Mouse (Mus musculus) testis, postnatal 14 days (tissue): Measurements from ENCODE around the gene Aamp.

Experiments used
- DNase-seq: peaks from one replicate; pipeline ENCODE4 v3.0.0; 2021; ENCODE audit warnings: low spot score

The Aamp gene

DNA sequence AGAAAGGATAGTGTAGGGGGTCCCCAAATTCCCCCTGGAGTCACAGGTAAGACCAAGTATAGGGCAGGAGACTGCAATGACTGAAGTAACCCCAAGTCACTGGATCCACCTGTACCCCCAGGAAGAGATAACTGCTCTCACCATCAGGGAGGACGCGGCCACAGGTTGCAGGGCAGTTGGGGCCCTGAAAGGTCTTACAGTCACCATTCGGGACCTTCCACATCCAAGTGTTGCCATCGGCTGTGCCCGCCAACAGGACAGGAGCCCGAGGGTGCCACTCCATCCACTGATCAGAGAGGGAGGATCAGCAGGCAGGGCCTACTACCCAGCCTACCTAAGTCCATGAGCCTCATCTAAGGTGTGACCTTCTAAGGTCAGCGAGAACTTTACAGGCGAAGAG, 2.7 kb downstream of the Aamp start:
- DNase-seq = no peak

- DNase-seq = no peak
Measured at GRCm38 (mm10) chr1:74281372-74281771, 3.2 kb downstream of the Aamp start.

- no peak for DNase-seq
Measured at GRCm38 (mm10) chr1:74280591-74281325, 3.8 kb downstream of the Aamp start.

DNA sequence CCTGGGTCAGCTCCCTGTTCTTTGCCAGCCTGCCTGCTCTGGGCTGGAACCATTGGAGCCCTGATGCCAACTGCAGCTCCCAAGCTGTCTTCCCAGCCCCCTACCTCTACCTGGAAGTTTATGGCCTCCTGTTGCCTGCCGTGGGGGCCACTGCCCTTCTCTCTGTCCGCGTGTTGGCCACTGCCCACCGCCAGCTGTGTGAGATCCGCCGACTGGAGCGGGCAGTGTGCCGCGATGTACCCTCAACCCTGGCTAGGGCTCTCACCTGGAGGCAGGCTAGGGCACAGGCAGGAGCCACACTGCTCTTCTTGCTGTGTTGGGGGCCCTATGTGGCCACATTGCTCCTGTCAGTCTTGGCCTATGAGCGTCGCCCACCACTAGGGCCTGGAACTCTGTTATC, 5.5 kb downstream of the Aamp start:
- DNase-seq = no peak

- DNase-seq = no peak
Measured at GRCm38 (mm10) chr1:74278538-74278937, 6.0 kb downstream of the Aamp start, which contains the start of gene Gpbar1. Gene Gpbar1 (plus strand): TSS chr1:74278550.

DNA sequence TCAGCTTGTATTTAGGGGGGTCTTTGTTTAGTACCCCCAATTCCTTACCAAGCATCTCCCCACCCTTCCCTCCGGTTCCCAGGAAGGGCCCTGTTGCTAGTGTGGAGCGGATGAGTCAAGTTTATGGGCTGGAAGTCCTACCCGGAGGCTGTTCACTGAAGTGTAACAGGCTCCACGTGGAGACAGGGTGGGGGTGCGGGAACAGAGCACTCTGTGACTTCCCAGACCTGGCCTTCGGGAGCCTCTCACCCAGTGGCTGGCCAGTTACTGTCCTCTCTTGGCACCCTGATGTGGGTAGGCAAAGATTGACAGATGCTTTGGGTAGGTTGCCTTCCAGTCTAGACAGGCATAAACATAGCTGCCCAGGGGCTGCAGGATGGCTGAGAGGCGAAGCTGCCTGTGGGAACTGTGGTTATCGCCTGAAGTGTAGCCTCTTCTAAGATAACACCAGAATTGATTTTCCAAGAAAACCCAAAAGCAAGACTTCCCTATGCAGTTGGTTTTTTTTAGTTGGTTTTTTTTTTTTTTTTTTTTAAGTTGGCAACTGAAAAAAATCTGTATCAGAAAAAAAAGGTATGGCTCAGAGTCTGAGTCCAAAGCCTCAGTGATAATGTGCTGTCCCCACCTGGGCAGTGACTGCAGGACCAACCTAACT, 6.5 kb downstream of the Aamp start:
- no peak for DNase-seq

DNA sequence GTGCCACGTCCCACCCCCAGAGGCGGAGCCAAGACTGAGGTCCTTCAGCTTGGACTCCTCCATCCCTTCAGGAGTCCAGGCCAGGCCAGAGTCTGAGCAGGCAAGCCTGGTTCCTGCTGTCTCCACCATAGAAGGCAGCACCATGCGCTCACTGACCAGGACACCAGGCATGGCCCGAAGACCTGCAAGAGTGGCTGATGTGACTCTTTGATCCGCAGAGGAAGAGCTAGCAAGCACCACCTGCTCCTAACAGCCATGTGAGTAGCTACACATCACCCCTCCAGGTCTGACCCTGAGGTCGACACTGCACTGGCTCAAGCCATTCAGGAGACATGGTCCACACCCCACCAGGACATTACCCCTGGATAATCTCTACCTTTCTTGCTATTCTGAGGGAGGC, 7.5 kb downstream of the Aamp start:
- no peak for DNase-seq

DNA sequence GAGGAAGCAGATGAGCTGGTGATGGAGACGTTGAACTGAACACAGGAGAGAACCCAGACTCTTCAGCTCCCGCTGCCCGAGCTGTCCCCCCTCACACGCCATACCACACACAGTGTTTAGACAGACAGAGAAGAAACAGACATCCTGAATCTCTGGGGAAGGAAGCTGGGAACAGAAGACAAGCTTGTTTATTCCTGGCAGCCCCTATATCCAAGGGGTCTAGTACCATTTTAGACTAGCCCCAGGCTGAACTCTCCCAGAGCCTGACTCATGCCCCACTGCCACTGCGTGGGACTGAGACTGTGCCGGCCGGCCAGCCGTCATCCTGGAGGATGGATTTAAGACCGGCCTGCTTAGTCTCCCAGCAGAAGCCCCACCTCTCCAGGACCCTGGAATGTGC, 9.5 kb downstream of the Aamp start:
- no peak for DNase-seq

GRCm38 (mm10) chr1:74271659-74272058, 12.9 kb downstream of the Aamp start:
- DNase-seq = no peak

DNA sequence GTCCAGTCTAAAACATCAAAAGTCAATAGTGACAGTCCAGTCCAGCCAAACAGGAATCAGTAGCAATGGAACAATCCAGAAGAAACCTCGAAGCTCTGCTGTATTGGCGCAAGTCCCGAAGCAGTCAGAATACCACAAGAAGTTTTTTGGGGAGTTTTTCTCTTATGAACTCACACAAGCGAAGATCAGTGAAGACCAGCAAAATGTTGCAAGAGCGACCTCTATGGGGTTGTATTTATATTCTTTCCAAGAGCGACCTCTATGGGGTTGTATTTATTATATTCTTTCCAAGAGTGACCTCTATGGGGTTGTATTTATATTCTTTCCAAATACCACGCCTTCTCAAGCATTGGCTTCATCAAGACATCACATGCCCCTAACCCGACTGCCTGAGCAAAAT, 15.8 kb downstream of the Aamp start:
- no peak for DNase-seq

GRCm38 (mm10) chr1:74262510-74262909, 22.0 kb downstream of the Aamp start:
- DNase-seq = no peak

GRCm38 (mm10) chr1:74256782-74257181, 27.8 kb downstream of the Aamp start:
- no peak for DNase-seq

DNA sequence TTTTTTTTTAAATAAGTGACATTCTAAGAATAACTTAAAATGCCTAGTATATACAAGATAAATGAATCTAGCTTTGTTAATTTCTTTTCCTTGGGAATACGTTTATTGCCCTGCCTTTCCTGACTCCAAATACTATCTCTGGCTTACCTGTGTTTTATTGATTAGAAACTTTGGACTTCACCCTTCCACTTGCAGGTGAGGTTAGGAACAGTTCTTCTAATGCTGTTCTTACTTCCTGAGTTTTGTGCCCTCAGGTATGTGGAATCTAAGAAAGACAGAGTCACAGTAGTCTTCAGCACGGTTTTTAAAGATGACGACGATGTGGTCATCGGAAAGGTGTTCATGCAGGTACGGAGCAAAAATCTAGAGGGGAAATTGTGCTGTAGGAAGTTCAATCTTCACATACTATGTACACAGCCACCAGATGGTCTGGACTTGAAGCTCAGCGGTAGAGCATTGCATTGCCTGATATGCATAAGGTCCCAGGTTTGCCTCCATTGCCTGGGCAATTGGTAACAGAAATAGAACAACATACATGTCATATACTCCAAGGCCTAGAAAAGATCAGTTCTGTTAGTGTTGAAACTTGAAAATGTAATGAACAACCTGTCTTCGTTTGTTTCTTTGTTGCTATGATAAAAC, 28.7 kb downstream of the Aamp start:
- DNase-seq = no peak

GRCm38 (mm10) chr1:74250096-74250495, 34.4 kb downstream of the Aamp start:
- no peak for DNase-seq

GRCm38 (mm10) chr1:74249331-74249980, 35.1 kb downstream of the Aamp start:
- no peak for DNase-seq

DNA sequence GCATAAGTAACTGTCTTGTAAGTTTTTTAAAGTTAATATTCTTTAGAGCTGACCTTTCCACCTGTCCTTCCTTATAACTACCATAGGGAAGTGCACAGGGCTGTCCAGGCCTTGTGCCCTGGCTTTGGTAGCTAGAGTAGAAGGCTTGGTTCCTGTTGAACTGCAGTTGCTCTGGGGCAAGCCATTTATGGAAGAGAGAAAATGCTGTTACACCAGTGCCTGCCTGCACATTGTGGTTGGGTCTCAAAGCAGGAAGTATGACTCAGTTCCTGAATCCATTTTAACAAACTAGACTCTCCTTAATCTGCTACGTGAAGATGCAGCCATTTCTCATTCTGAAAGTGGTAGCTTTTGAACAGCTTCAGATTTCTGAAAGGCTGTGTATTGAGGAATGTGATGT, 35.7 kb downstream of the Aamp start:
- DNase-seq = no peak

- no peak for DNase-seq
Measured at GRCm38 (mm10) chr1:74245525-74245924, 39.0 kb downstream of the Aamp start.

- DNase-seq = no peak
Measured at GRCm38 (mm10) chr1:74240832-74241231, 43.7 kb downstream of the Aamp start.

- DNase-seq = peak; percentile 34
Measured at GRCm38 (mm10) chr1:74240311-74240710, 44.2 kb downstream of the Aamp start.

DNA sequence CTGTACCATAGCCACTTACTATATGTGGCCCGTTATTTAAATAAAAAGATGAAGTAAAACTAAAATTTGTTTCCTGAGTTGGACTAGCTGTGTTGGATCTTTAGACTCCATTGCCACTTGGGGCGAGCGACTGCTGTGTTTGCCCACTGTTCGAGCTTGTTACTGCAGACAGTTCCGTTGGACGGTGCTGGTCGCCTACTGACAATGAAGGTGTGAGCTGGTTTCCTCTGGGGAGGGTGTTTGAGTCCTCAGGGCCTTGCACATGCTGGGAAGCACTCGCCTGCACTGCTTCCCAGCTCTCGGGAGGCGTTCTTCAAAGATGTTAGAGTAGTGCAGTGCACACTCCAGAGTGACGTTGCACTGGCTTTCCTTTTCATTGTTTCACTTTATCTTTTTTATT, 44.9 kb downstream of the Aamp start:
- DNase-seq = no peak

DNA sequence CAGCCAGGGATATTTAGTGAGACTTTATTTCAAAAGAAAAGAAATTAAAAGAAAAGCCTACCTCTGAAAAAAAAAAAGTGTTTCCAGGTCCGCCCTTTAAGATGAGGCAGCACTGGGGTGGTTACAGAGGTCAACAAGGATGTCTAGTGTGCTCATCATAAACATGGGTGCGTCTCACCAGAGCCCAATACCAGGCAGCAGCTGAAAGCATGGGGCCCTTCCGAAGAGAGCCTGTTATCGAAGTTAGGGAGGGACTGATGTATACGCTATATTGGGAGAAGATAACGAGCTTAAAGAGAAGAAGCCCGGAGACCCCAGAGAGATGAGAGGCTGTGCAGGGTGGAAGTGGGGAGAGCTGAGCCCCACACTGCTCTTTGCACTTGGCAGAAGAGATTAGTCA, 45.4 kb downstream of the Aamp start:
- DNase-seq = no peak

GRCm38 (mm10) chr1:74238136-74238535, 46.4 kb downstream of the Aamp start:
- DNase-seq = no peak

DNA sequence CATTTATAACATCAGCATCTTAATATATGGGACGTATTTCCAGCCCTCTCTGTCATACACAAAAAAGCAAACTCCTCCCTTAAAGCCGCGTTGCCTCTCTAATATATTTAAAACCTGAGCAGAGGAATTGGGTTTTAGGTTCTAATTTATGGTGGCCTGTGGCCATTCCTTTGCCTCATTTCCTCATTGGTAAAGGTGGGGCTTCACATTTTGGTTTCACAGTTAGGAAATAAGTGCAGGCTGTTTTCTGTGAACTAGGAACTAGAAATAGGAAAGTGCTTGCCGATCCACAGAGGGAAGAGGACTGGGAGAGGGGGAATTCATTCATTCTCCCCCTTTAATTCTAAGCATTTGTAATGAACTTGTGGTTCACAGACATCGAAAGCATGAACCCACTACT, 46.9 kb downstream of the Aamp start:
- DNase-seq = no peak
